Mouse (Mus musculus) MEL (cell line): ENCODE data around the gene Ccsap. TPM values are rescaled to one million over a fixed set of nuclear protein-coding genes. Genes with fewer than 3 reads are reported as not detected.

Experiments used
- DNase-seq: peaks from one replicate; pipeline ENCODE4 v3.0.0; 2011; ENCODE audit warnings: low read depth, low spot score
- H3K27ac ChIP-seq: 2 replicates; pipeline ENCODE4 v1.5.1; 2012; ENCODE audit warnings: low read depth, mild to moderate bottlenecking, control low read depth, low read length, moderate library complexity; ENCODE audit not compliant: control insufficient read depth
- H3K27me3 ChIP-seq, 2 experiments: fragments of 150-350 bp in 1 of 2; sonication (generic) in 1 of 2; 2 replicates each; pipeline ENCODE4 v1.6.1; 2012; ENCODE audit warnings: low read length in 2 of 2, mild to moderate bottlenecking in 2 of 2, improper control_type of control experiment in 1 of 2, moderate library complexity in 1 of 2; ENCODE audit not compliant: insufficient read depth in 2 of 2, control insufficient read depth in 1 of 2
- H3K36me3 ChIP-seq, 2 experiments: 2 replicates each; pipeline ENCODE4 v1.6.1; 2012 to 2014; ENCODE audit warnings: low read length in 2 of 2, improper control_type of control experiment in 1 of 2, inconsistent platforms in 1 of 2, mild to moderate bottlenecking in 1 of 2; ENCODE audit not compliant: insufficient read depth in 2 of 2, control insufficient read depth in 1 of 2
- H3K4me1 ChIP-seq, 2 experiments: fragments of 150-350 bp in 1 of 2; sonication (generic) in 1 of 2; 2 replicates each; pipeline ENCODE4 v1.6.1; 2012; ENCODE audit warnings: low read length in 2 of 2, improper control_type of control experiment in 1 of 2, mild to moderate bottlenecking in 1 of 2; ENCODE audit not compliant: insufficient read depth in 2 of 2, control insufficient read depth in 1 of 2
- H3K4me3 ChIP-seq, 2 experiments: fragments of 150-350 bp in 1 of 2; sonication (generic) in 1 of 2; 2 replicates each; pipeline ENCODE4 v1.5.1; 2012; ENCODE audit warnings: low read depth in 2 of 2, low read length in 2 of 2, mild to moderate bottlenecking in 2 of 2, moderate library complexity in 2 of 2, control low read depth in 1 of 2, improper control_type of control experiment in 1 of 2; ENCODE audit not compliant: control insufficient read depth in 1 of 2, insufficient read depth in 1 of 2
- H3K79me2 ChIP-seq: 2 replicates; pipeline ENCODE4 v1.6.1; 2012; ENCODE audit warnings: mild to moderate bottlenecking, low read length, moderate library complexity; ENCODE audit not compliant: control insufficient read depth, poor library complexity, insufficient read depth
- H3K9ac ChIP-seq: 2 replicates; pipeline ENCODE4 v1.6.1; 2012; ENCODE audit warnings: low read depth, mild to moderate bottlenecking, control low read depth, low read length, moderate library complexity; ENCODE audit not compliant: control insufficient read depth, poor library complexity, severe bottlenecking
- H3K9me3 ChIP-seq: fragments of 150-350 bp; sonication (generic); replicated peaks from 2 replicates; pipeline ENCODE4 v1.6.1; 2012; ENCODE audit warnings: mild to moderate bottlenecking, low read length, improper control_type of control experiment, moderate library complexity; ENCODE audit not compliant: insufficient read depth
- CTCF ChIP-seq, 3 experiments: IDR thresholded peaks in 2 of 3; conservative IDR thresholded peaks in 1 of 3; 2 replicates each; pipeline ENCODE4 v1.5.1; 2011 to 2012; ENCODE audit warnings: low read length in 3 of 3, low read depth in 2 of 3, mild to moderate bottlenecking in 2 of 3, improper control_type of control experiment in 1 of 3, inconsistent platforms in 1 of 3, mixed read lengths in 1 of 3, moderate library complexity in 1 of 3; ENCODE audit not compliant: control insufficient read depth in 1 of 3, insufficient read depth in 1 of 3, poor library complexity in 1 of 3, severe bottlenecking in 1 of 3
- MAX ChIP-seq: IDR thresholded peaks from 2 replicates; pipeline ENCODE4 v1.6.1; 2011; ENCODE audit warnings: low read length, improper control_type of control experiment
- MEF2A ChIP-seq: IDR thresholded peaks from 2 replicates; pipeline ENCODE4 v1.6.1; 2014; ENCODE audit warnings: low read depth, mild to moderate bottlenecking, inconsistent platforms, low read length, improper control_type of control experiment; ENCODE audit not compliant: poor library complexity, insufficient replicate concordance, severe bottlenecking; ENCODE audit errors: extremely low read depth
- MXI1 ChIP-seq: IDR thresholded peaks from 2 replicates; pipeline ENCODE4 v1.6.1; 2011; ENCODE audit warnings: mild to moderate bottlenecking, low read depth, low read length, improper control_type of control experiment
- NELFE ChIP-seq: IDR thresholded peaks from 2 replicates; pipeline ENCODE4 v1.6.1; 2011; ENCODE audit warnings: low read depth, low read length, improper control_type of control experiment
- POLR2AphosphoS2 ChIP-seq: IDR thresholded peaks from 2 replicates; pipeline ENCODE4 v1.6.1; 2011; ENCODE audit warnings: low read length, improper control_type of control experiment
- RCOR1 ChIP-seq: IDR thresholded peaks from 2 replicates; pipeline ENCODE4 v1.6.1; 2012; ENCODE audit warnings: low read depth, mild to moderate bottlenecking, inconsistent platforms, low read length, improper control_type of control experiment
- TAL1 ChIP-seq: IDR thresholded peaks from 2 replicates; pipeline ENCODE4 v1.6.1; 2012; ENCODE audit warnings: mild to moderate bottlenecking, inconsistent platforms, low read length, moderate library complexity, mixed read lengths
- TBP ChIP-seq: IDR thresholded peaks from 2 replicates; pipeline ENCODE4 v1.8.0; 2011; ENCODE audit warnings: low read depth, low read length, improper control_type of control experiment
- ZC3H11A ChIP-seq: IDR thresholded peaks from 2 replicates; pipeline ENCODE4 v1.6.1; 2012; ENCODE audit warnings: low read depth, mild to moderate bottlenecking, inconsistent platforms, low read length, improper control_type of control experiment
- ZNF384 ChIP-seq: IDR thresholded peaks from 2 replicates; pipeline ENCODE4 v1.6.1; 2012; ENCODE audit warnings: low read depth, mild to moderate bottlenecking, inconsistent platforms, low read length, improper control_type of control experiment
- polyA plus RNA-seq, 2 experiments: library from polyadenylated mRNA; stranded (reverse) in 1 of 2; unstranded in 1 of 2; fragments of >175 nt in 1 of 2; fragments of >200 nt in 1 of 2; gene quantifications; 2 replicates each; pipeline versions ENCODE4 v1.2.1 to v1.2.4; 2012; ENCODE audit warnings: low replicate concordance in 2 of 2, low read depth in 1 of 2; ENCODE audit not compliant: insufficient read length in 2 of 2, insufficient read depth in 1 of 2, missing spikeins in 1 of 2
- total RNA-seq: library from RNA; depleted of rRNA; stranded (reverse); fragments of 300-350 nt; gene quantifications from 2 replicates; pipeline ENCODE4 v1.2.3, GENCODE M21; 2012

The Ccsap gene
- total and polyA plus RNA-seq, 3 experiments: 6.7 to 12.1 TPM; not detected in 1

GRCm38 (mm10) chr8:123800867-123801266, 59.1 kb downstream of the Ccsap start:
- Histone ChIP-seq H3K4me1 (peaks cover 37% of the 10 kb centered on the region in 2 experiments), H3K79me2 (peaks cover 2% of the 10 kb centered on the region; the same call in 1 of the 2 replicates), H3K4me3 (no peak overlapping the region), H3K9me3 (no peaks in the 10 kb centered on the region), H3K27ac (no peak overlapping the region), H3K27me3 (no peaks in the 10 kb centered on the region), H3K9ac (no peak overlapping the region), H3K36me3 (peaks cover 0 to 40% of the 10 kb centered on the region in 2 experiments; a peak in 2 of 4 replicates)
- peak; percentile 40 for DNase-seq
- peak; percentile 26 to 49 (median 38); a peak in 5 of 6 replicates for TF ChIP-seq CTCF (IDR thresholded peaks at IDR 0.05 in 2 of 3, conservative IDR thresholded peaks at IDR 0.05 in 1 of 3; ENCODE audit: control insufficient read depth in 1 of 3, insufficient read depth in 1 of 3, low read depth in 2 of 3, low read length in 3 of 3, poor library complexity in 1 of 3, severe bottlenecking in 1 of 3)
- no peak for TF ChIP-seq RCOR1
- no peak for TF ChIP-seq ZC3H11A

- peaks cover 36 to 37% of the 10 kb centered on the region in 2 experiments for H3K4me1 ChIP-seq
- H3K36me3 ChIP-seq: peaks cover 0 to 38% of the 10 kb centered on the region in 2 experiments; a peak in 2 of 4 replicates
- no peak for DNase-seq
- no peak overlapping the region for H3K27ac ChIP-seq
- no peaks in the 10 kb centered on the region for H3K27me3 ChIP-seq
- H3K4me3 ChIP-seq: no peak overlapping the region
- no peak overlapping the region for H3K9ac ChIP-seq
- no peaks in the 10 kb centered on the region for H3K9me3 ChIP-seq
- TF ChIP-seq MEF2A (no peak), POLR2AphosphoS2 (no peak)
- no peaks in the 10 kb centered on the region; the same call in 1 of the 2 replicates for H3K79me2 ChIP-seq
Observed at GRCm38 (mm10) chr8:123799885-123800284, 60.1 kb downstream of the Ccsap start.

GRCm38 (mm10) chr8:123799434-123799833, 60.6 kb downstream of the Ccsap start:
- Histone ChIP-seq H3K27ac (peak overlapping the region; percentile 92), H3K79me2 (no peaks in the 10 kb centered on the region; the same call in 1 of the 2 replicates), H3K4me3 (no peak overlapping the region)
- no peak for TF ChIP-seq ZNF384
- no peak for TF ChIP-seq NELFE
- no peak for TF ChIP-seq MEF2A
- TF ChIP-seq TBP: peak; percentile 68
- no peak for TF ChIP-seq TAL1
- no peak for TF ChIP-seq MXI1
- no peak for TF ChIP-seq MAX
- TF ChIP-seq, all 39 proteins: peak for 1
- H3K27me3 ChIP-seq: no peaks in the 10 kb centered on the region
- H3K4me1 ChIP-seq: peaks cover 33 to 35% of the 10 kb centered on the region in 2 experiments
- H3K36me3 ChIP-seq: peaks cover 0 to 34% of the 10 kb centered on the region in 2 experiments; a peak in 2 of 4 replicates
- H3K9ac ChIP-seq: peak overlapping the region; percentile 8; the same call in 1 of the 2 replicates
- DNase-seq: no peak
- no peaks in the 10 kb centered on the region for H3K9me3 ChIP-seq
